Mouse (Mus musculus): Measurements from ENCODE around the gene Sis.

The Sis gene

GRCm38 (mm10) chr3:72967675-72968074, at the start of gene Sis:
TSS of gene Sis (minus strand) at chr3:72967863.
- DNase-seq (ENCODE audit: low spot score): no peak

GRCm38 (mm10) chr3:73006045-73006444, 38.4 kb upstream of the Sis start:
- no peak for DNase-seq (ENCODE audit: low spot score)

GRCm38 (mm10) chr3:73002933-73003696, 35.5 kb upstream of the Sis start:
- no peak for DNase-seq (ENCODE audit: low spot score)

- DNase-seq (ENCODE audit: low spot score): no peak
These were observed 29.9 kb upstream of the Sis start for GRCm38 (mm10) chr3:72997517-72997916.

- no peak for DNase-seq (ENCODE audit: low spot score)
These were observed 23.3 kb upstream of the Sis start for GRCm38 (mm10) chr3:72990992-72991391.

- DNase-seq (ENCODE audit: low spot score): no peak
These were observed 8.9 kb upstream of the Sis start for GRCm38 (mm10) chr3:72976602-72977001.

- DNase-seq (ENCODE audit: low spot score): no peak
These were observed 48.6 kb downstream of the Sis start for GRCm38 (mm10) chr3:72918919-72919526.

GRCm38 (mm10) chr3:72882501-72882900, 85.2 kb downstream of the Sis start:
- DNase-seq (ENCODE audit: low spot score): no peak

GRCm38 (mm10) chr3:72868141-72868540, 99.5 kb downstream of the Sis start:
- no peak for DNase-seq (ENCODE audit: low spot score)

- no peak for DNase-seq (ENCODE audit: low spot score)
These were observed 108.9 kb downstream of the Sis start for GRCm38 (mm10) chr3:72858738-72859137.

- DNase-seq (ENCODE audit: low spot score): no peak
These were observed 112.3 kb downstream of the Sis start for GRCm38 (mm10) chr3:72855405-72855804.

GRCm38 (mm10) chr3:72840641-72841040, 127.0 kb downstream of the Sis start:
- DNase-seq (ENCODE audit: low spot score): no peak

Measured in left cerebral cortex, adult 11 months (tissue).